Mouse (Mus musculus): Measurements from ENCODE around the gene Scgb2b21.
A peak's percentile ranks its signal among the peaks of the same experiment; 100 is the strongest.

Gene Scgb2b21

GRCm38 (mm10) chr7:33520358-33520757 is at the start of gene Scgb2b21:
TSS of gene Scgb2b21 (minus strand) at chr7:33520458.
- DNase-seq (ENCODE audit: low read depth, low spot score): no peak

GRCm38 (mm10) chr7:33543420-33543819 is 23.2 kb upstream of the Scgb2b21 start:
- peak; percentile 12 for DNase-seq (ENCODE audit: low read depth, low spot score)

Measured in forelimb bud, embryonic 11.5 days (tissue).